Mouse (Mus musculus) stomach, postnatal 0 days (tissue): ENCODE results near the gene Zfp62.

ENCODE experiments used
- CTCF ChIP-seq: IDR thresholded peaks from 2 replicates; pipeline ENCODE4 v1.5.1; 2016; ENCODE audit warnings: antibody characterized with exemption, low read depth, mild to moderate bottlenecking, moderate library complexity
- EP300 ChIP-seq: optimal IDR thresholded peaks from 2 replicates; pipeline ENCODE3; 2016; ENCODE audit warnings: antibody characterized with exemption

DNA sequence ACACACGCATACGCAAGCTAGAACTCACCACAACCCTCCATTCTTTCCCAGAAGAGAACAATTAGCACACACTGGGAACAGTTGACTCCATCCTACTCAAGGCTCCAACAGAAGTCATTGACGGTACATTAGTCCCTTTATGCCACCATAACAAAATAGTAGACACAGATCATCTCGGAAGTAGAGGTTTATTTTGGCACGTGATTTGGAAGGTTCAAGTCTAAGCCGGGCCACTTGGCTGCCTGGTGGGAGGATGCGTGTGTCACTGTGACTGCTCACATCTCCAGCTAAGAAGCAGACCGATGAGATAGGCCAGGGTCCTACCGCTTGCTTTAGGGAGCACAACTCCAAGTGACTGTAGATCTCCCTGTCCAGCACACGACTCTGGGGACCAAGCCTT, 64.2 kb downstream of the Zfp62 start:
- TF ChIP-seq CTCF (no peak), EP300 (no peak)
